Mouse (Mus musculus) thymus, postnatal 0 days (tissue): ENCODE data around the gene Abcb4. TPM values are rescaled to one million over a fixed set of nuclear protein-coding genes. Genes with fewer than 3 reads are reported as not detected.
A peak's percentile ranks its signal among the peaks of the same experiment; 100 is the strongest.
"Not testable (repeated sequence)": the region's sequence is repeated elsewhere in the genome, so short reads cannot be mapped to it uniquely, and the experiment has no call there.

Experiments
- DNase-seq: peaks from one replicate; pipeline ENCODE4 v3.0.0-alpha.2; 2015; ENCODE audit warnings: low spot score
- polyA plus RNA-seq: library from polyadenylated mRNA; unstranded; fragments of >200 nt; fragmentation: Nextera tagmentation; extraction: Ambion mirVana; gene quantifications from 2 replicates; pipeline ENCODE4 v1.2.1, GENCODE M21; 2015

Abcb4 gene
- polyA plus RNA-seq, result 0.64 and 1.2 TPM in 2 replicates

DNA sequence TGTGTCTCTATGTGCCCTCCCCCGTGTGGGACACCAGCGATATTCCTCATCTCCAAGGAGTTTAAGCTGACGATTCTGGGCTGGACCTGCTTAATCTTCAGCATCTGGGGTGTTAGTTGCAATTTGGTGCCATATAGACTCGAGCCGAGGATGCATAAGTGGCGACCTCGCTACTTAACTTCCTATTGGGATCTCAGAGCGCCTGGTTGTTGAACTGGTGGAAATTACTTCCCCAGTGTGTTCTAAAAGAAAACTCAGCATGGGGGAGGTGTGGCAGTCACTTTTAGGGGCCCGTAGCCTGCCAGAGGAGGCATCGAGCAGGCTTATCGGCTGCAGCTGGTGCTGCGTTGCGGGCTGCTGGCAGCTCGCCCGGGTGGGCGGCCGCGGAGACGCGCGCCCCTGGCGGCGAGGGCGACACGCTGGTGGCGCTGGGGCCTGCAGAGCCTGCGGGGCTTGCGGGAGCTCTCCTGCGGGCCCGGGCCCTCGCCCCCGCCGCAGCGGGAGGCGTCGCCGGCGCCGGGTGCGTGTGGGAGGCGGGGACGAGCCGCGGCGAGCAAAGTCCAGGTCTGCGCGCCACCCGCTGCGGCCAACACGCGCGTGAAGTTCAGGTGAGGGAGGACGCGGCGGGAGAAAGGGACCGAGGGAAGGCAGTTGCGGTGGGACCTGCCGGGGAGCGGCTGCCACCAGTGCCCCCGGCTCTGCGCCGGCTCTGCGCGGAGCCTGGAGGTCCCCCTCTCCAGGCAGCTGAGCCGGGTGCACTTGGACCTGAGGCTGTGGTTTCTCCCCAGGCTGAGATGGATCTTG, at the start of gene Abcb4:
Gene Abcb4 (plus strand): TSS at position 418 of the 804 bp plus-strand sequence.
- peak; percentile 76 for DNase-seq

DNA sequence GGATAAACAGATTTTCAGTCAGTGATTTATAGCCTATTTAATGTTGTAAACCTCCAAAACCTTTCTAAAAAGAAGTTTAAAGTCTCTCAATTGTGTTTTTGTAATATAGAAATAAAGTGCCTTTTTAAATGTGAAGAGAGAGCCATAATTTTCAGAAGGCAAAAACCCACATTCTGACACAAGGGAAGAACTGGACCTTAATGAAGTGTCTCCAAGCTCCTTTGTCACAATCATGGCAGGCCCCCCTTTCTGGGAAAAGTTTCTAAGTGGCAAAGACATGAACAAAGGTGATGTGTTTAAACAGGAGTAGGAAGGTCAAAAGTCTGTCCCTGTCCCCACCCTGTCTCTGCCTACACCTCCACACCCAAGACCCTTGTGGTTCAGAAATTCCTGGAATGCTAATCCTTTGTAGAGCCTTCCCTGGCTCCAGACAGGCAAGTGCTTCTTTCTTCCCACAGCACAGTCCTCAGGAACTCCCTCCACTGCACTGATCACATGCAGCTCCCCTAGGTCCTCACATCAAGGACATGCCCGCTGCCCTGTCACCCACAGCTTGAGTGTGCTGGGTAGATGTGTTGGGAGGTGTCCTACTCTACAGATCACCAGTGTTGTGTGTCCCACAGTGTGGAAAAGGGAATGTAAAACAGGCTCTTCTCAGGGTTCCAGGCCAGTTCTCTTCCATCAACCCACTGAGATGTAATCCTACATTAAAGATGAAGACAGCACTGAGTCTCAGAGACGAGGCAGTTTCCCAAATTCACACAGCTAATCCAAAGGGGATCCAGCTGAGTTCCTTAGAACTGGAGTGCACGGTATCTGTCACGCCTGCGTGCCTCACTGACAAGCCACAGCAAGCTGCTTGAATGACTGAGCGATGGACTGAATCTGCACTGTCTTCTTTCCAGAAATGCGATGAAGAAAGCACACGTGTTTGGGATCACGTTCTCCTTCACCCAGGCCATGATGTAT, 44.6 kb upstream of the Abcb4 start:
- DNase-seq, result not testable (repeated sequence)

DNA sequence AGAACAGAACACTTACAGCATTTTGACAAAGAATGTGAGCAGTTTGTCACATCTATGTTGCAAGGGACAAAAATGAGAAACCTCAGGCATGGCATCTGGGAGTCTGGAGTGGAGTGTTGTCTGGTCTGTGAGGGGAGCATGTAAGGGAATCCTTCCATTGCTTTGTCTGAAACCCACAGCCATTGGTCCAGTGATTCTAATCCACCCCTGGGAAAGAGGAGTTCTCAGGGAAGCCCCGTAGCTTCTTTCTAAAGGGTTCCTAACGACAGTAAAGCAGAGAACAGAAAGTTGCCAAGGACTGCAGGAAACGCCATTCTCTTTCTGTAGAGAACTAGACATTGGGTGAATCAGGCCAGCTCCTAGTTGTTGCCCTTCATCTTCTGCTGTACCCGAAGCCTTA, 42.7 kb upstream of the Abcb4 start:
- DNase-seq, result no peak

DNA sequence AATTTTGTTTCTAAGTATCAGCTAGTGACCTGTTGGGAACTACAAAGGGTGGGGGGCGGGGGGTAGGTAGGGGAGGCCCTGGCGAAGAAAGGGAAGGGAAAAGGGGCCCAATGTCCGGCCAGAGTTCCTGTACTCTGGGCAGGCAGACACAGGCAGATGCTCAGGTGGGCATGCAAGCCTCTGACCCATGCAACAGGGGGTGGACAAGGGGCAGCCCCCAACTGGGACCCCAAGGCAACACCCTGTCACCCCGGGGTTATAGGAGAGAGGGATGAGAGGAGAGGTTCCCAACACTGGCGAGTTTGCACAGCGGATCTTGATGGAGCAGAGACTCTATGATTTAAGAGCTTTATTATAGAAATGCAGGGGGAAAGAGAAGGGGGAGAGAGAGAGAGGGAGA, 36.3 kb upstream of the Abcb4 start:
- DNase-seq, result no peak

DNA sequence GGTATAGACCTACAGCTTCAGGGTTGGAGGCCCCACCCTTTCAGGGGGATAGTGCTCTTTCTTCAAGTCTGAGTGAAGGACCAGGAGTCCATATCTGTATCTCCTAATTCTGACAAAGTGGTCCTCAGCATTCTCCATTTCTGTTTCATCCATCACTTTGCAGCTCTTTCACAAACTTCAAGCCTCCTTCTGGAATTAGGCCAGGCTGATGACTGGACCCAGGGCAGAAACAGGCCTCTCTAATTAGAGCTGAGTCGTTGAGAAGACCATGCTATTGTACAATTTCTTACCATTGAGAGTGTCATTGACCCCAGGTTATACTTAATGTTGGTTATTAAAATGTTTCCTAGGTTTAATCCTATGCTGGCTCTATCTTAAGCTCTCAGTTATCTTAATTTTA, 31.7 kb upstream of the Abcb4 start:
- DNase-seq, result no peak

DNA sequence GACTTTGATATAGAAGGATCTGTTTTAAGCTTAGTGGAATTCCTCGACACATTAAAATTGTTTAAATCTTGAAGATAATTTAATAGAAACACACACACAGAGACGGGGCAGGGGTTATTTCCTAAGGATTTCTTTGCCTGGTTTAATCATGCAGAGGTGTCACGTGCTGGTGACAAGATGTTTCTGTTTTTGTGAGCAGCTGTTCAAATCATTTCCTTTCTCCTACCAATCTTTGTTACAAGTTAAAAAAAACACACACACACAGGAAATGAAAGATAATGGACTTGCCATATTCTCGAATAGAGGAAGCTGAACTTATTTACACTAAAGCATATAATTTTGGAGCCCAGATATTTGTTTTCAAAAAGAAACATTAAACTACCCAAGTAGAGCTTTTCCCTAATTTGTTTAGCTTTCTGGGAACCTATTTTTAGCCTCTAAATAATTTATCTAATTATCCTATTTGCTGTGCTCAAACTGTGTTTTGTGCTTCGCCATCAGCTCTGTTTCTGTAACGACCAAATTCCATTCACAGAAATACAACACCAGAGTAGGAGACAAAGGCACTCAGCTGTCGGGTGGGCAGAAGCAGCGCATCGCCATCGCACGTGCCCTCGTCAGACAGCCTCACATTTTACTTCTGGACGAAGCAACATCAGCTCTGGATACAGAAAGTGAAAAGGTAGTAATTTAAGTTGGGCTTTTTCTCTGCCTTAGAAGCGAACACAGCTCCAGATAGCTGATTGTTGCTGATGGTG, 29.8 kb upstream of the Abcb4 start:
- peak; percentile 20 for DNase-seq

DNA sequence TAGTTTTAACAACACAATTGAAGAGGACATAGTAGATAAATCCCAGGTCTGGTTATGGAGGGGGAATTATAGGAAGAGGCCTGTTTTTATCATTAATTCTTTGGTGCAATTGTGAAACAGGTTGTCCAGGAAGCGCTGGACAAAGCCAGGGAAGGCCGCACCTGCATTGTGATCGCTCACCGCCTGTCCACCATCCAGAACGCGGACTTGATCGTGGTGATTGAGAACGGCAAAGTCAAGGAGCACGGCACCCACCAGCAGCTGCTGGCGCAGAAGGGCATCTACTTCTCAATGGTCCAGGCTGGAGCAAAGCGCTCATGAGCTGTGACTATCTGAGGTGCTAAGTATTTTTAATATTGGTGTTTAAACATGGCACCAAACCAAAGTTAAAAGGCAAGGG, 27.9 kb upstream of the Abcb4 start:
- not testable (repeated sequence) for DNase-seq

DNA sequence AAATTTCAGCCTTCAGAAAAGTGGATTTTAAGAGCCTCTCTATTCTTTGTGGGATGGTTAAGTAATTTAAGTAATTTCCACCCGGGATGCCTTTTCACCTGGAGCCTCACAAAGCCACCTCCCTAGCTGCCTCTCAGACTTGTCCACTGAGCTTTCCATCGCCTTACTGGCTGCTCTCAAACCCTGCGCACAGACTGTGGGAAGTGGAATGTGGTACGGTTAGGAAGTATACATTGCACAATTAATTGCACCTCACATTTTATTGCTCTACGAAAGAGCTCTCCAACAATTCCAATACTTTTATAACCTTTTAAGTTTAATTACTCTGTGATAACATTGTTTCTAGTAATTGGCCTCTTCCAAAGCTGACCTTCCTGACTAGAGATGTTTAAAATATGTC, 27.2 kb upstream of the Abcb4 start:
- DNase-seq, result no peak

DNA sequence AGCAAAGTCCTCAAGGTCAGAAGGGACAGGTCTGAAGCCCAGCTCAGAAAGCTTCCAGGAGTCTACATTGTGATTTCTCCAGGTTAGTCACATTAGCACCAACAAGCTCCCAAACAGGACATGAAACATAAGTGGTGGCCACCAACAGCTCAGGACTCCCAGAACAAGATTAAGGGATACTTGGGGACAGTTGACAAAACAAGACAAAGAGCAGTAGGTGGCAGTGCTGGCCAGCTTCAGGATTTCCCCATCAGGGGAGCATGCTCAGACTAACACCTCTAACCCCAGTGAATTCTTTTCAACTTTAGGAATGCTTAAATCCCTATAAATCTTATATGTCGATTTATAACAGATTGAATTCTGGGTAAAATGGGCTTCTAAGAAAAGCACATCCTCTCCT, 25.5 kb upstream of the Abcb4 start:
- peak; percentile 14 for DNase-seq

DNA sequence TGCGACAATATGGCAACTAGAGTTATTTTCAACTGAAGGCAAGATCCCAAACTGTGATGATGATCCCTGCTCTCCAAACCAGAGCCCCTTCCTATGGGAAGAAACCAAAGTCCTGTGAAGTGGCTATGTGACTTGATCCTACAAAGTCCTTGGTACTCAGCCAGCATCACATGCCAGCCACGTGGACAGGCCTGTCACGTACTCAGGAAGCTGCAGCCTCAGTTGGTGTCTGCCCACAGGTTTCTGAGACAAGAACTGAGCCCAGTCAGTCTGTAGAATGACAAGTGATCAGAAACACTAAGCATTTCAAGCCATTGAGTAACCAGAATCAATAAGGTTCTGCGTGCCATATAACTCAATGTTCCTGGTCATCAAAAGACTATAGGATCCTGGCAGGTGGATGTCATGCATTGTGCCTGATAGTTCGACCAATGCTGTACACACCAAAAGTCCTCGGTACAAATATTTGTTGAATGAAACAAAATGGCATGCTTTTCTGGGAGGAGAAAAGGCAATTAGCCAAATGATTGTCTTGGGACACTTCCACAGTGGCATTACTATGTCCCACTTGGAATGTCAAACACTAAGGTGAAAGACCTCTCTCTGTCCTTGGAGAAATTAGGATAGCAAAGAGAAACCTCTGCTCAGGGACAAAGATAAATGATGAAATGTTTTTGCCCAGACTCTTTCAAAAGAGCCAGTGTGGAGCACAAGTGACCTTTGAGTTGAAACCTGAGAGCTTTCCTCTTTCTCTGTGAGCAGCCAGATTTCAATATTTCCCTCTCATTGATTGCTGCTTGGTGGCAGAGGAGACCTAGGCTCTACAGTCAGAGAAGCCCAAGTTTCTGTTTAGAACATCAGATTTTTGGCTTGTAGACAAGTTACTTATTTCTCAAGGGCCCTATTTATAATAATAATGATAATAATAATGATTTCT, 20.3 kb upstream of the Abcb4 start:
- no peak for DNase-seq

DNA sequence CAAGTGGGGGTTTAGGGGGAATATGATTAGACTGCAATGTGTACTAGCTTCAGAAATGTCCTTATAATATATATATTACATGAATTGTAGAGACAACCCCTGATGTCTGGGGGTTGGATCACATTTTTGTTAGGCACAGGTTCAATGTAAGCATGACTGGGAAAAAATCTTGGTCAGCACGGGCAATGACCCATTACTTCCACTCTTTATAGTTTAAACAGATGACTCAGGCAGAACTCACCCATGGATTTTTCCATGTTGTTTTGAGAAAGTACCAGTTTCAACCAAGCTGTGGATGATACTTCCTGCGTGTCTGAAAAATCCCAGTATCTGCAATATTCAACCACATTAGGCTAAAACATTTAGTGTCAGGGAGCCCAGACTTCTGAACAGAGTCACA, 16.4 kb upstream of the Abcb4 start:
- DNase-seq, result no peak

DNA sequence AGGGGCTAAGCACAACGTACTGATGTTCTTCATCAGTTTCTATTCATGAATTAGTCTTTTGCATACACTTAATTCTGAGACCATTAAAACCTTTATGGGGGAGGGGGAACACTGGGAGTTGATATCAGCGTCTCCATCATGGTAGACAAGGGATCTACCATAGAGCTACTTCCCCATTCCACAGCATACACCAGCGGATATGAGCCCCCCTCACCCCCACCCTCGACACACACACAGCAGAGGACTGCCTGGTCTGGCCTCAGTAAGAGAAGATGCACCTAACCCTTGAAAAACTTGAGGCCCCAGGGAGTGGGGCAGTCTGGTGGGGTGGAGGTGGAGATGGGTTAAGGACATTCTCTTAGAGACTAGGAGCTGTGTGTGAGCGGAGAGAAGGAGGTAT, 15.7 kb upstream of the Abcb4 start:
- DNase-seq, result no peak

DNA sequence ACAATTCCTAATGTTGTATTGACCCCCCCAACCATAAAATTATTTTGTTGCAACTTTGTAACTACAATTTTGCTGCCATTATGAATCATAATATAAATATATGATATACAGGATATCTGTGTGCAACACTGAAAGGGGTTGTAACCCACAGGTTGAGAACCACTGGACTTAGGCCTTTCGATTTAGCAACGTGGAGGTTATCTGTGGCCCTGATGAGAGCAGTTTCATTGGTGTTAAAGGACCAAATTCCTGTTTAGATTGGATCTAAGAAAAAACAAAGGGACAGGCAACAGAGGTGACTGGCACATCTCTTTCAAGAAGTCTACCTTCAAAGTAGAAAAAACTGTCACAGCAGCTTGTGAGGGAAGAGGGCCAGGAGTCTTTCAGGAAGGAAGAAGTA, 7.7 kb upstream of the Abcb4 start:
- DNase-seq, result no peak

DNA sequence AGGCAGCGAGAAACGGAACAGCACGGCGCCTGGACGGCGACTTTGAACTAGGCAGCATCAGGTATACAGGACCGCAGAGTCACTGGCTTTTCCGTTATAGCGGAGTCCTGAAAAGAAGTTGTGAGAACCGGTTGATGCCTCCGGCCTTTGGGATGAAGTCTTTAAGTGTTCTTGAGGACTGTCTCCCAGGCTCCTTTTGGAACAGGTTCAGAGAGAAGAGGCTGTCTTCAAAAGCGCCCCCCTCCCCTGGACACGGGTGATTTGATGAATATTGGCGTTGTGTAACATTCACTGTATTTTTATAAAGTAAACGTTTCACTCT, 548 bp downstream of the Abcb4 start:
- DNase-seq, result no peak

DNA sequence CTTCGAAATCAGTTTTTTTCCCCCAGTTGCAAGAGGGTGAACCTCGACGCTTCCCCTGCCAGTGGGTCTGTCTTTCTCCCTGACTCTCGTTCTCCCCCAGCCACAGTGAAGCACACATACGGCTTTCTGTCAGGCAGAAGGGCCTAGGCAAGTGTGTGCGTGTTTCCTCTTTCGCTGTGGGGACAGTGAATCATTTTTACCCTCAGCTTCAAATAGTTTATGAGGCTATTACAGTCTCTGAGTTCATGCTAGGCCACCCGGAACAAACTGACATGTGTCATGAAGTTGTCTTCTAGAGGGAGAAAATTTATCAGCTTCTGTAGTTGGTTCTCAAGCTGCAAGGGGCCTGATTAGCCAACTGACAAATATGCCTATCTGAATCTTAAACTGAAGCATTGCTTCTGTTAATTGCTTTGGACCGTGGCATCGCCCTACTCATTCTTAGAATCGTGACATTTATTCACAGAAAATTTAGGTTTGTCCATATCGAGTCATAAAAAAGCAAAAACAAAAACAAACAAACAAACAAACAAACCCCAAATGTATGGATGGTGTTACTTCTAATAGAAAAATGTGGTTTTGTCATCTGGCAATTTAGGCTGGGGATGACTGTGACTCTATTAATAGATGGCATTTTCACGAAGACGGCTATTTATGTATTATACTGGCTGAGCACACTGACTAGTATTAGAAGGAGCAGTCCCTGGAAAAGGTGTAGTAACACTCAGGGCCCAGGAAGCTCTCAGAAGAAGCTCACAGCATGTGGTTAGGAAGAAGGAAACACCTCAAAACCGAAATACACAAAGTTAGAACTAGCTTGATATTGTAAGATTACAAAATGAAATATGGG, 1.3 kb downstream of the Abcb4 start:
- DNase-seq, result peak; percentile 7

DNA sequence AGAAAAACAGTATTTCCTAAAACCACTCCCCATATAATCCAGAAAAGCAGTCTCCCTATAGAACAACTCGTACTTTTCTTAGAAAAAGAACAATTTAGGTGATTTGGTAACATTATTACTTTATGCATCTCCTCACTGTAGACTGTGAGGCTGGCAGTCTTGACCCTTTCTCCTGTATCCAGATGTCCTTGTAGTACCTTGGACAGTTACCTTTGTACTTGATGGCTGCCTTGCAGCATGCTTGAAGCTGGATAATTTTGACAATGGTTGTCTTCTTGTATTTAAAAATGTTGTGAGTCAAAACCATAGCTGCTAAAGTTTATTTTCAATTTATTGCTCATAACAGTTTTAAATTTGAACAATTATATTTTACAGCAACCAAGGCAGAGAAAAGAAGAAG, 2.7 kb downstream of the Abcb4 start:
- DNase-seq, result no peak

DNA sequence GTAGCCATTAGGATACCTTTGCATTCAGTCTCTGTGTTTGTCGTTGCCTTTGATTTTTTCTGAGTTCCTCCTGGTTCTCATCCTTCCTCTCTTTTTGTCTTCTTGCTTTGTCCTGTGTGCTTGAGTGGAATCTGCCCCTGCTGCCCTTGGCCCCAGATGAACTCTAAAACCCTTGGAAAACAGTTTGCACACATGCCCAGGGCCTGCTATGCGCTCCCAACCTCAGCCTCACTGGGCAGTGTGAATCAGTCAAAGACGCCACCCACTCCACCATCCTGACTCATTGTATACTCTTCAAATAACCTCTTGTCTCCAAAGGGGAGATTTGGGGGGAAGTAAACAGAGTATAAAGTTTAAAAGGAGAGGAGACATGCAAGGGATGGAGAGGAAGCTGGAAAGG, 4.7 kb downstream of the Abcb4 start:
- DNase-seq, result no peak

DNA sequence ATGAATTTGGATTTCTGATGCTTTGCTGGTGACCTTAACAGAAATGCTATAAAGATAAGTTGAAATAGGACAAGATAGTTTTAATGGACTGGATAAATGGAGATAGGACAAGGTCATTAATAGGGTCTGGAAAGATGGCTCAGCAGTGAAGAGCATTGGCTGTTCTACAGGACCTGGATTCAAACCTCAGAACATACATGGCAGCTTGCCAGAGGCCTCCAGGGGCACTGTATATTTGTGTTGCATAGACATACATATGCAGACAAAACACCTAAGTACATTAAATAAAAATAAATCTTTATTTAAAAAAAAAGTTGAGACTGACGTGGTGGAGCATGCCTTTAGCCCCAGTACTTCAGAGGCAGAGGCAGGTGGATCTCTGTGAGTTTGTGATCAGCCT, 7.5 kb downstream of the Abcb4 start:
- no peak for DNase-seq

DNA sequence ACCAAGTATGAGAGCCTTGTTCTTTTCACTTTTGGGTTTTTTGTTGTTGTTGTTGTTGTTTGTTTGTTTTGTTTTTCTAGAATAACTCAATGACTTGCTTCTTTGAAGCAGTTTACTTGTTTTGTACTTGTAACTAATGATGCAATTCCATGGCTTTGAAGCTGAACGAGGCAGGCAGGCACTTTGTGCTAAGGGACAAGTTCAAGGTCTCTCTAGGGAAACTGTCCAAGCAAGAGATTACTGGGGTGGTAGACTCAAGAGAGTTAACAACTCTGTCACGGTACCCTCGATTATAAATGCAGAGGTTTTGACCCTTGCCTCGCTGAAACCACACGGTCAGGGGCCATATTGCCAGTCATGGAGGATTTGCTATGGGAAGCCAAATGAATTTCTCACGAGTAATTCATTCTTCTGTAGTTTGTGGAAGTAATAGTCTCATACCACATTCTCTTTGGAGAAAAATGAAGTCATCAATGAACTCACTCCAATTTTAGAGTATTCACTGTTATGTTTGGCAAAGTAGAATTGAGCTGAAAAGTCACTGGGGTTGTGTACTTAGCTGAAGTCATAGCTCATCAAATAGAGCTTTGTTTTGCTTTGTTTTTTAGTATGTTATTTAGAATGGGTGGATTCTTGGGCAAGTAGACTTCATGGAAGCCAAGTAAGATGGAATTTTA, 8.8 kb downstream of the Abcb4 start:
- DNase-seq, result no peak
